Mouse (Mus musculus) telencephalon, adult 2 months (tissue): ENCODE results near the gene Pkp1.

Experiments
- DNase-seq: peaks from one replicate; pipeline ENCODE4 v3.0.0-alpha.2; 2011; ENCODE audit warnings: low read depth, low spot score

Pkp1 gene

GRCm38 (mm10) chr1:135828918-135829317 is 90.1 kb downstream of the Pkp1 start:
- peak; percentile 35 for DNase-seq

GRCm38 (mm10) chr1:135821780-135822179 is 97.2 kb downstream of the Pkp1 start:
- no peak for DNase-seq
